Mouse (Mus musculus) brain, embryonic 18.5 days (tissue): ENCODE data around the gene Timm8a2.
A peak's percentile ranks its signal among the peaks of the same experiment; 100 is the strongest.
"Not testable (repeated sequence)": the region's sequence is repeated elsewhere in the genome, so short reads cannot be mapped to it uniquely, and the experiment has no call there.

Experiments
- DNase-seq: peaks from one replicate; pipeline ENCODE4 v3.0.0-alpha.2; 2012; ENCODE audit warnings: low read depth, low spot score

Gene Timm8a2

DNA sequence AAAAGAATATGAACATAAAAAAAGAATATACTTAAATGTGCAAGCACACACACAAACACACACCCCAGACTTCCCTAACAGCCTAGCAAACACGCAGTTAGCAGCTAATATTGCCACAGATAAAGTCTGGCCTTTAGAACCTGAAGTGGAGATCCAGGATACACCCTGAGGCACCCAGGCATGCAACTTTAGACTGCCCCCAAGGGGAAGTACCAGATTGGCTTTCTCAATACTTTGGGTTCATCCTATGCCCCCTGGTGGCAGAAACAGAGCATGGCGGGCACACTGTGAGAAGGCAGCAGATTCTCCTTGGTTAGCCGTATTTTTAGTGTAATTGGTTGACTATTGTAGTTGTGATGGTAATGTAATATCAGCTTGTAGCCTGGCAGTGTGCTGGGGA is 26.2 kb downstream of the Timm8a2 start:
- DNase-seq: peak; percentile 8

DNA sequence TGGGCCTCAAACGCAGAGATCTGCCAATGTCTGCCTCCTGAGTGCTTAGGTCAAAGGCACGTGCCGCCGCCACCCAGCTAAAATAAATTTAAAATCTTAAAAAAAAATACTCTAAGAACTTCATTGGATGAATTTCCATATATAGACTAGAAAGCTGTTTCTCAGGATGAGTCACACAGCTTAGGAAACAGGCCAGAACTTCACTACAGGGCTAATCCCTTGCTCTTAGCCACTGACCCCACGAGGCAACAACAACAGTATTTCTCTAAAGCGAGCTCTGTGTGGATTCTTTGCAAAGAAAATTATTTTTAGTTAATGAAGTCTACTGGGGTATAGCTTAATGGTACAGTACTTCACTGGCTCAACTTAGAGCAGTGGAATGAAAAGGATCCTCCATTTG is 26.9 kb downstream of the Timm8a2 start:
- DNase-seq: no peak

DNA sequence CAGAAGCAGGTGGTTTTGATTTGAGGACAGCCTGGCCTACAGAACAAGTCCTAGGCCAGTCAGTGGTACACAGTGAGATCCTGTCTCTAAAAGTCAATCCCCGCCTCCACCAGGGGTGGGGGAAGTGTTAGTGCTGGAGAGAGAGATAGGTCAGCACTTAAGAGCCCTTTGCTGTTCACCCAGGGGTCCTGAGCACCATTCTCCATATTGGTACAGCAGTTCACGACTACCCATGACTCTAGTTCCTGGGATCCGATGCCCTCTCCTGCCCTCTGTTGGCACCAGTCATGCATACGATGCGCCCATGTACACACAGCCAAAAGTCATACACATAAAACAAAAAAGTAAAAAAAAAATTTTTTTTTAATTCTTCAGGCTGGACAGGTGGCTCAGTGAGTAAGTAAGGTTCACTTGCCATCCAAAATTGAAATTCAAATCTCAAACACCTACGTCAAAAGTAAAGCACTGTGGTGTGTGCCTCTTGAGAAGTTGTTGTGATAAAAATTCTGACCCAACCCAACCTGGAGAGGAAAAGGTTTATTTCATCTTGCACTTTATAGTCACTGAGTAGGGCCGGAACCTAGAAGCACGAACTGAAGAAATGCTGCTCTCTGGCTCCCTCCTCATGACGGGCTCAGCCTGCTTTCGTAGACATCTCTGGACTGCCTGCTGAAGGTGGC is 28.1 kb downstream of the Timm8a2 start:
- DNase-seq: no peak

DNA sequence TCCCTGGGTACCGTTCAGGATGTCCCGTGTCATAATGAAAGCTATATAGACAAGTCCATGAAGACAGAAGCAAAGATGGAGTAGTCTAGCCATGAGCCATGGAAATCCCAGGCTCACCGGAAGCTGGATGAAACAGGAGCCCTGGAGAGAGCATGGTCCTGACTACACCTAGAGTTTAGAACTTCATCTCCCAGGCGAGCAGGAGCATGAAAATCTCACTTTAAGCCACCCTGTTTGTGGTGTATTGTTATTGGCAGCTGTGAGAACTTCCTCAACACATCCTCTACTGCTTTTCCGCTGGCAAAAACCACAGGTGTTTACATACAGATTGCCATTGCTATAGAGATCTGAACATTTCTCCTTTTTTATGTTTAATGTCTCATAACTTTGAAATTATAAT is 29.1 kb downstream of the Timm8a2 start:
- no peak for DNase-seq

- no peak for DNase-seq
Observed at GRCm38 (mm10) chr14:122064519-122064918, 30.0 kb downstream of the Timm8a2 start.

GRCm38 (mm10) chr14:122066243-122066642 is 31.8 kb downstream of the Timm8a2 start:
- DNase-seq: no peak

DNA sequence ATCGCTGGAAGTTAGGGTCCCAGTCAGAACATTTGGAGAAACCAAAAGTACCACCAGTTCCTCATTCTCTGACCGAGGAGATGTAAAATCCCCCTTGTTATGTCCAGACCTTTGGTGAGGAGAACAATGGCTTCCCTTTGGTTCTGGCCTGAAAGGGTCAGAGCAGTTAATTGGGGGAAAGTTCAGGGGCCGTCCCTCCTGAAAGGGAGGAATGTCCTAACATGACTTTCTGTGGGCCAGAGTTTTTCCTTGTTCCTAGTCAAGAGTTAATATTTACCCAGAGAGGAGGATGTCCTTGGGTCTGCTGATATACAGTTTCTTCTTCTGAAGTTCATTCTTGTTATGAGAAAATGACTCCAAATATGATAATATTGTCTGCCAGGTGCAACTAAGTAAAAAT is 33.6 kb downstream of the Timm8a2 start:
- DNase-seq: not testable (repeated sequence)

- DNase-seq: no peak
Observed at GRCm38 (mm10) chr14:122068801-122069695, 34.6 kb downstream of the Timm8a2 start.

DNA sequence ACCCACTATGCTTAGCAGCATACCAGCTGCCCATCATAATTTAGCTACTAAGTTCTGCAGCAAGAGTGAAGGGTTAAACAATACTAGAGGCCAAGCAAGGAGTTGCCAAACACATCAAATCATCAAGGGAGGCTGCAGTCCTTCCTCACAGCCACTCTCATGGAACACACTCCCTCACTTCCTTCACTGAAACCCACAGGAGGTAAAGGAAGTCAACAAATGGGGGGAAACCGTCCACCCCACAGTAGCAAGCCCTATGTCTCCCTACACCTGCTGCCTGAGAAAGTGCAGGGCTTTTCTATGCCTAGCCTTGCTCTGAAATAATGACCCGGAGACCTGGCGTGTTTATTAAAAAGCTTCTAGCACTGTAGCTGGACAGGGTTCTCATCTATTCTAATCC is 35.5 kb downstream of the Timm8a2 start:
- DNase-seq: no peak

- no peak for DNase-seq
Observed at GRCm38 (mm10) chr14:122073422-122073821, 38.9 kb downstream of the Timm8a2 start.

DNA sequence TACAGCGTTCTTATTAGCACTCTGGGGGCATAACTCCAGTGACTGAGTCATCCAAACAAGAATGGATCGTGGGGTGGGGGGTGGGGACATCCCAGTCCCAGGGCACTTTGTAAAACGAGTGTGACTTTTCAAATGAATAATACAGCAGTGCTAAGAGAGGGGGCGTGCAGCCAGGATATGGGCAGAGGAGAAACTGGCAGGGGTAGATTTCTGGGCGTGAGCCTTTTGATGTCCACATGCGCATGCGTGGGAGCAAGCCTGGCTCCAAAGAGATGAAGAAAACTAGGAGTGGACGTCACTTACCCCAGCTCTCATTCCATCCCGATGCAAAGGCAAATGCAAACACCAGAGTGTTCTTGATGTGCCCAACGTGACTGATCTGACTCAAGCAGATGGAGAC is 39.9 kb downstream of the Timm8a2 start:
- no peak for DNase-seq

DNA sequence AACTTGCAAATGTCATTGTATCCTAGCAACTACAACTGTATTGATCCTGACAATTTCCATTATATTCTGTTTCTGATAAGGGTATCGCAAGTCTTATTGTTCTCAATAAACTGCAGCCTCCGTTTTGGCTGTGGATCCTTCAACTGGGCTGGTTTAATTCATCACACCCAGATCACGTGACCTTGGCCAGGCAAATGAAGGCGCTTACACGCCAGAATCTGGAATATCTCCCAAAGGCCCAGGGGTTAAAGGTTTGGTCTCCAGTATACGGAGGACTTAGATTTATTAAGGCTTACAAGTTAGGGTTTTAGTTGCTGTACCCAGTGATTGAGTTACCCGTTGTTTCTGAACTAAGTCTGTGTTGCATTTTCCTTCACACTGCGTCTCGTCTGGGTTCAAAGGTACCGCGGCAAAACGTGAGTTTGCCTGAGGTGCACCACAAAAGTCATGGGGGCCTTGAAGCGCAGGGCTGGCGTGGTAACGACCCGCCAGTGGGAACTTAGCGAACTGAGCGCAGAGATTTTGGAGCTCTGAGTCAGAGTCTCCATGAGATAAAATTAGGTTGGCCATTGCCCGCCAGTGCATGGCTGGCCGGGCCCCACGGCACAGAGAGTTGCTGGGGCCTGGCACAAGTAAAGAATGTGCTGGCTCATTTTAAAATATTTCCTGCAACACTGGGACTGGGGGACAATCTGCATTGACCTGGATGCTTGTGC is 41.2 kb downstream of the Timm8a2 start:
- DNase-seq: no peak

DNA sequence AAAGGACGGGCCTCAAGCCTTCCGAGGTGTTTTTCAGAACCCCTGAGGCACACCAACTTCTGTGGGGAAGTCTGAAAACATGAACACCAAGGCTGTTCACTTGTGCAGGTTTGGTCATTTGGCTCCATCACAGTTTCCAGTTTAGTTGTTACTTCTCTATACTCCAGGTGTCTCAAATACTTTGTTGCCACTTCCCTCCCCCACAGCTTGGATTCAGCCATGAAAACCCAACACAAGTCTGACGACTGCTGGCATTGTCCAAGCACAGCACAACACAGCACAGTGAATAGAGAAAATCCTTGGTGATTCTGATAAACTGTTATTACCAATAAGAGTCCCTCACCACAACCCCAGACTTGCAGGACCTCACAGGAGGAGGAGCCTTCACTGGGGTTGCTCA is 42.5 kb downstream of the Timm8a2 start:
- DNase-seq: no peak

DNA sequence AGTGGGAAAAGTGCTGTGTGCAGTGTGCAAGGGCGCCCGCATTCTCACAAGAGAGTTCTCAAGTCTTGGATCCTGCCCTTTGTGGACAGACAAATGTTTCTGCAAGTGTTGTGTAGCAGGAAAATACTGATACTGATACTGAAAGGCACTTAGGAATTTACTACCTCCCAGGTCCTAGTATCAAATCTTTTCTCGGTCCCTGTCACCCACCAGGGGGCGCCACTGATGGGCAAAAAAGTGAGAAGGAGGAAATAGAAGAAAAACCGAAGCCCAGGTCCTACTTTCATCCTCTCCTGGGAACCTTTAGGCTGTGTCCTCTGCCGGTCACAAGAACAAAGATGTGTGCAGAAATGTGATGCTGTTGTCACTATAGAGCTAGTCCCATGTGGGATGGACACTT is 45.0 kb downstream of the Timm8a2 start:
- no peak for DNase-seq

DNA sequence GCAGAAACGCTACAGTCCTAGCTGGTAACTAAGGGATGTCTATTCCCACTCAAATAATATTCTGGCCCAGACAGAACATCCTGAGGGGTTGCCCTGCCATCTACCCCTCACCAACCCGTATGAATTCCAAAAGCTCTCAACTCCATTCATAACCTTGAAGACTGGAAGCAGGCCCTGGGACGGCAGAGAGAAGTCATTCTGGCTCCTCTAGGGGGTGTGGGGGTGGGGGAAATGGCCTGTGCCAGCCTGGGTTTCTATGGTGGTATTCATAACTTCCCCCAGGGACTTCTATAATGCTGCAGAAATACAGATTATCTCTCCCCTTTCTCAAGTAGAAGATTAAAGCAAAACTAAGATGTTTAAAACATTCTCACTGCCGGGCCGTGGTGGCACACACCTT is 45.4 kb downstream of the Timm8a2 start:
- no peak for DNase-seq

- no peak for DNase-seq
Observed at GRCm38 (mm10) chr14:122081308-122081707, 46.8 kb downstream of the Timm8a2 start.

- DNase-seq: no peak
Observed at GRCm38 (mm10) chr14:122083499-122083898, 49.0 kb downstream of the Timm8a2 start.

- DNase-seq: no peak
Observed at GRCm38 (mm10) chr14:122087956-122088355, 53.5 kb downstream of the Timm8a2 start.
